Mouse (Mus musculus) myocyte (in vitro differentiated cells): ENCODE data around the gene Susd4.

Source experiments
- POLR2A ChIP-seq: IDR thresholded peaks from one replicate; pipeline ENCODE4 v1.6.1; 2011; ENCODE audit warnings: low read depth, mild to moderate bottlenecking, control low read depth, moderate library complexity; ENCODE audit not compliant: insufficient read length
- POLR2AphosphoS2 ChIP-seq: IDR thresholded peaks from one replicate; pipeline ENCODE4 v1.6.1; 2011; ENCODE audit warnings: low read depth, control low read depth; ENCODE audit not compliant: insufficient read length
- USF1 ChIP-seq: IDR thresholded peaks from one replicate; pipeline ENCODE4 v1.6.1; 2011; ENCODE audit warnings: low read depth, mild to moderate bottlenecking, control low read depth, moderate library complexity

DNA sequence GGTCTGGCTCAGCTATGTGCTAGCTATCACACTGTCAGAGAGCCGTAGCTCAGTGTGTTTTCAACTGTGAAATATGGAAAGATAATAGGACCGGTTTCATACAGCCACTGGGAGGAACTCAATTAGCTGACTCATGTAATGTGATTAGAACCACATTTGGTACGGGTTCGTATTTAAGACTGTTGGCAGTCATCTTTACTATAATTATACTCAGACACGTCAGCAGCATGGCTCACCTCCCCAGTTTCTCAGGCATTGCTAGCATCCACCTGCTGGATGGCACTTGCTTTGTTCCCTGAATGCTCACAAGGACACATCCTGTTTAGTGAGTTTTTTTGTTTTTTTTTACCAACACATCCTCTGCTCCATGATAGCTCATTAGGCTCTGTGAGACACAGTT, 138.4 kb downstream of the Susd4 start:
- no peak for TF ChIP-seq POLR2A
- no peak for TF ChIP-seq USF1
- no peak for TF ChIP-seq POLR2AphosphoS2
